Mouse (Mus musculus): ENCODE results near the gene Gm20604.

Gene Gm20604

DNA sequence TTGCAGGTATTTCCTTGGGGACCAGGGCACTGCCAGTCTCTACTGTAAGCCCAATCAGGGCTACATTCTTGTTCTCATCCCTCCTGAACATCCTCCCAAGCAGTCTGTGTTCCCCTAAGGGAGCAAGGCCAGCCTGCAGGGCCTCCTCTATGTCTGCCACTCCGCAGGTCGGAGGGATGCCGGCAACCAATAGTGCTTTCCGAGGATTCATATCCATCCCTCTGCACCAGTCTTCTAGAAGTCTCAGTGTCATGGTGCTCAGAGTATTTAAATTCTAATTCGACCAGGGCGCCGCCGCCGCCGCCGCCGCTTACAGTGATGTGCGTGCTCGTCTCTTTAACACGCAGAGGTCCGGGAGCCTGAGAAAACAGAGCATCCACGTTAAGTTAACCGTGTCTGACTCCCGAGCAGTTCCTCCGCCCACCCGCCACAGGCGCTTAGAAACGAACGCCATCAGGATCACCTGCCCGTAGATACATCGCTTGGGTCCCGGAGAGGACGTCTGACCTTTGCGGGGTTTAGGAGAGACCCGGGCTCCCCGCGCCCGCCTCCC, 15.4 kb downstream of the Gm20604 start:
- DNase-seq (ENCODE audit: low spot score in 2 of 2) = no peak

DNA sequence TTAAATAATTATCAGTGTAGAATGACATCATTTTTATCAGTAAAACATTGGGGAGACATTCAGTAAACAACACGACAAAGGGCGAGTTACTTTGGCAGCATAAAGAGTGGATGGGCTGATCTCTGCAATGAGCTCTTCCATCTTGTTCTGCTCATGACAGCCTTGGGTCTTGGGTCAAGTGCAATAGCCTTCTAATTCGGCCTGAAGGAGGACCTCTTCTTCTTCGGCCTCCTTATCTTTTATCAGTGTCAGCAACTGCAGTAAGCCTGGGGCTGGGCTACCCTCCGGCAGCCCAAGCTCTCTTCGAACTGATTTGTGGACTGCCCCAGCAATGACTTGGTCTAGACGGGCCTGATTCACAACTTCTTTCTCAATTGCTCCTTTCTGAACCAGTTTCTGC, 16.4 kb downstream of the Gm20604 start:
- DNase-seq (ENCODE audit: low spot score in 2 of 2) = no peak

DNA sequence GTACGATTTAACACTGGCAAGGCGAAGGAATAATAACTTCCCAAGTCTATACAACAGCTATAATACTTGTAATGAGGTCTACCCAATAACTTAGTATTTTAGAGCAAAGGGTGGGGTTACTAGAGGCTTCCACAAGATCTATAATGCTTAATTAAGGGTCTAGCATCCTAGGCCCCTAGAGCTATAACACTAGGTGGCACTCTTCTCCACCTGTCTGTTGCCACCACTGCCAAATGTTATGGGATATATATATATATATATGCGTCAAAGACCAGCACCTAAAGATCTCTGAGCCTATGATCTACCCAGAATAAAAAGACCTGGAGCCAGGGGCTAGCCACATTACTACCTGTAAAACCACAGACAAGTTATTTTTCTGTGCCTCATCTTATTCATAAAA, 18.2 kb downstream of the Gm20604 start:
- DNase-seq (ENCODE audit: low spot score in 2 of 2) = no peak

DNA sequence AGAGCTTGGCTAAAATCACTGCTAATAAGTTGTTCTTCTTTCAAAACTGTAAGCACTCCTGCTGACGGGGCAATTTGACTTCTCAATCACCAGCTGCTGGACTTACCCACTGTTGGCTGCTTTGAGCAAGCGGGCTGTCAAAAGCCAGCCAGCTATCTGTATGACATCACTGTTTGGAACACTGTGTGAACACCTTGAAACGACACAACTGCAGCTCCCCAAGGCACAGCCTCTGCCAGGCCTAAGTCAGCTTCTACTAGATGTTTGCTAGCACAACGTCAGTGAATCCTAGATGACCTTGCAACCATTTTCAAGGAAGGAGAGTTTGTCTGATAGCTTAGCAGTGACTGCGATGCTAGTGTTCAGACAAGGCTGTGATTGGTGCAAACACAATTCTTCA, 19.4 kb downstream of the Gm20604 start:
- no peak for DNase-seq (ENCODE audit: low spot score in 2 of 2)

DNA sequence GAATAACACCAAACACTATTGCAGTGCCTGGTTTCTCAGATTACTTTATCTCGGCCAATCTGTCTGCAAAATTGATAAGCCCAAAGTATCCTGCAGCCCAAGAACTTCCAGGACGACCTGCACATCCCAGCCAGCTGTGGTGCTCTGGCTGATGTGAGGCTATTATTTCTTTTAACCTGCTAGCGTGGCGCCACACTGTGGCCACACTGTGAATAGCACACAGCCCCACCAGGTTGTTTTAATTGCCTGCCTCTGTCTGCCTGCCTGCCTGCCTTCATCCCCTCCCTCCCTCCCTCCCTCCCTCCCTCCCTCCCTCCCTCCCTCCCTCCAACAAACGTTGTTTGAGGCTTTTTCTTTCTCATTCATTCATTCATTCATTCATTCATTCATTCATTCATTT, 25.1 kb downstream of the Gm20604 start:
- DNase-seq (ENCODE audit: low spot score in 2 of 2) = peak in 1 of 2 experiments; percentile 20

DNA sequence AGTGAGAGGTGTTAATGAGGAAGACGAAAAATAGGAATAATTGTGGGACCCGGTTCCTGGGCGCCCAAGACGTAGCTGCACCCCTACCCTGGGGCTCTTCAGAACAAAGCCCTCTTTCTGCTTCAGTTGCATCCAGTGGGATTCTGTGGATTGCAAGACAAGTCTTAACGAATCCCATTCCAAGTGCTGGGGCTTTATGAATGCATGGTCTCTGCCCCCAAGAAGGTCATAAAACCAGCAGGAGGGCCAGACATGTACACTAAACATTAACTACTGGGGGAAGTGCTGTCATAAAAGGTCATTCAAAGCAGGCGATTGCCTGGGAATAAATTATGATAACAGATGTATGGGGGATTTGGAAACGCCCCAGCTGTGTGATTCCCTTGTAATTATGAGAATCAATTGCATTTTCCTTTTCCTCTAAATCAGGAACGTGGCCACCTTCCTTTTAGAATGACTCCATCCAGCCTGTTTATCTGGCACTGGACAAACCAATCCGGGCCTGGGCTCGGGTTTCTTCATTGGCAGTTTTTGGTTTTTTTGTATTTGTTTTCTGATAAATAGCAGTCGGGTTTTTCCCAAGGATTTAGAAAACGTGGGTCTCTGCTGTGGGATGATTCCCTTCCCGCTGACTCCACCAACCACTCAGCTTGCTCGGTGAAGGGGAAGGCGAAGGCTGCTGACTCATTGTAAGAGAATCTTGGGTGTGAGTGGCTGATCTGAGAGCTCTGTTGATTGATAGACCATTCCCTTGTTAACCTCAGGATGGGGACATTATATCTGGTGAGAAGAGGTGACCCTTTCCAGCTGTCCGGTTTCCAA, 27.5 kb downstream of the Gm20604 start:
- no peak for DNase-seq (ENCODE audit: low spot score in 2 of 2)

DNA sequence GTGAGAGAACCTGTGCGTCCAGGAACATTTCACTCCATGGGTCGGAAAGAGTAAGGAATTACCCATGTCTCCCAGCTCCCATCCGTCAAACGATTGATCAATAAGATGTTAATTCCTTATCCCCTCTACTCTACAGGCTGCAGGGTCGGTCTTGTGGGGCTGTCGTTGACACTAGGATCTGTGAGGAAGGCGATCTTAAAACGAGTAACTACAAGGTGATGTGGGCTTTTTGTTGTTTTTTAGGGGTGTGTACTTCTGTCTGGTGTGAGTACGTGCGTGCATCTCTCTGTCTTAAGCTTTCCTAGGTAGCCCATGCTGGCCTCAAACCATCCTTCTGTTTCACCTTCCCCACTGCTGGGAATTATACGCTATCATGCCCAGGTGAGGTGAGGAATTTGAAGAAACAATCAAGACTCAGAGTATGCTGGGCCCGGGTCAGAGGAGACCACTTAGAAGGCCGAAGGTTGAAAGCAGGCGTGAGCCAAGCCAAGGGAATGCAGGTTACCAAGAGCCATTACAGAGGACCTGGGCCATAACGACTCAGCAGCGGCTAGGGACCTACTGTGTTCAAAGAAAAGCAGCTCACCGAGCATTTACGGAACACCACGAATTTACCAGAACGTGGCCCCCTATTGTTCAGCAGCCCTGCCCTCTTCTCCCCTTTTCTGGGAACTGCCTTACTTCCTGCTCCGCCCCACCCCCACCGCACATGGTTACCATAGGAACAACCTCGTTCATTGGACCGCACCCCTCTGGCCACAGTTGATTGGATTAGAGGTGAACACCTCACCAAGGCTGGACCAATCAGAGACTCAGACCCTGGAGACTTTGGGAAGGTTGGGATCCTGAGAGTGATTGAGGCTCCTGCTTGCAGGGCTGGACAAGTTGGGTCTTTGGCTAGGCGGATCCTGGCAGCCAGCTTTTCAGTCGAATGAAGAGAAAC, 28.3 kb downstream of the Gm20604 start:
- no peak for DNase-seq (ENCODE audit: low spot score in 2 of 2)

DNA sequence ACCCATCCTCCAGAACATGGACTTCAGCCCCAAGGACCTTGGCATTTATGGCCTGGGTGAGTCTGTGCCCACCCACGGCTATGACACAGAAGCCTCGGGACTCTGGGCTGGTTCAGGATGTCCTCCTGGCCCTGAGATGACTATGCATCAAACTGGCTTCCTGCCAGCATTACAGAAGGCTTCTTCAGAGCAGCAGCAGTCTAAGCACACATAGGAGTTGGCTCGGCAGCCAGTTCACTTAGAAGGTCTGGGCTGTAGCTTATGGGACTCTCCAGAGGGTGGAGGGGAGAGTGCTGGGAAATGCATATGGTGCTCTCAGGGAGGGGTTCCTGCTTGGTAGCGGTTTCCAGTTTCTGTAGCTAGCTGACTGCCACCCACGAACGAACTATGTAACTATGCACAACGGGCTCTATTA, 32.7 kb downstream of the Gm20604 start:
- DNase-seq (ENCODE audit: low spot score in 2 of 2) = no peak

DNA sequence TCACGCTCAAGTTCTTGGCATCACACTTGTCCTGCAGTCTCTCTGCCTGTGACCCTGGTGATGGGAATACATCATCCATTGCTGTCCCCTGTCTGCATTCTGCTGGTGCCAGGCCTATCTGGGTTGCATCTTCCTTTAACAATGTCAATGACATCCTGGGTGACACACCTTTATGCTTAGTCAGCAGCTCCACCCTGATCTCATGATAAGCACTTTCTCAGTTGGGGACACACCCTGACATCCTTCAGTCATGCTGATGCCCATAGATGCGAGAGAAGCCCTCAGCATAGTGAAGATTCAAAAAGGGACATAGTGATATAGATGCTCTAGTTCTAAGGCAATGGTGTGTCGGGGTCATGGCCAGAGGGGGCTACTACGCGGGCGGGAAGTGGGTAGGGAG, 33.3 kb downstream of the Gm20604 start:
- no peak for DNase-seq (ENCODE audit: low spot score in 2 of 2)

DNA sequence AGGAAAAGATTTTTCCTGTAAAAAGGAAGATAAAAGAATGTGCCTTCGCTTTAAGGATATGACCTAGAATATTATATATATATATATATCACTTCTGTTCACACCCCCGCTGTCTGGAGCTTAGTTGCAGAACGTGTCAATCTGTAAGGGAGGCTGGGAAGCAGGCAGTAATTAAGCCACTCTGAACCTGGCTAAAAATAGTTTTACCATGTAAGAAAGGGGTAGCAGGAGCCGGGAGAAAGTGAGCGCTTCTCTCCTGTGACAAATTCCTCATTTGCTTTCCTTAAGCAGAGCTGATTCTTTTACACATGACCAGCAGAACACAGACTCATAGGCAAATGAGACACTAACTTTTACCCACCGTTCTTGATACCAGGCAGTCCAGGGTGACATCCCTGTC, 34.6 kb downstream of the Gm20604 start:
- no peak for DNase-seq (ENCODE audit: low spot score in 2 of 2)

DNA sequence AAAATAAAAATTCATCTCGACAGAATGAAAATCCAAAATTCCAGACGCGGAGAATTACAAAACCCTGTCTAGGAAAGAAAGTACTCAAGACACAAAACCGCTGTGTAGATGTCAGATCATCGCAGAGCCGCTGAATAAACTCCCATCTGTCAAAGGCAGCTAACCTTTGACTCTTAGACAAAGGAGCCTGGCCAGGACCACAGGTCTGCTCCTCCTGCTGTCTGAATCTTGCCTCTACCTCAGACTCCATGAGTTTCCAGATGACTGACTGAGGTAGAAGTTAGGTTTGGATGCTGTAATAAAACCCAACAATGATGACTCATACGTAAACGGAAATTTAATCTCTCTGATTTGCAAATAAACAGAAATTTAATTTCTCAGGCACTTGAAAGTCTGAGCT, 35.5 kb downstream of the Gm20604 start:
- no peak for DNase-seq (ENCODE audit: low spot score in 2 of 2)

DNA sequence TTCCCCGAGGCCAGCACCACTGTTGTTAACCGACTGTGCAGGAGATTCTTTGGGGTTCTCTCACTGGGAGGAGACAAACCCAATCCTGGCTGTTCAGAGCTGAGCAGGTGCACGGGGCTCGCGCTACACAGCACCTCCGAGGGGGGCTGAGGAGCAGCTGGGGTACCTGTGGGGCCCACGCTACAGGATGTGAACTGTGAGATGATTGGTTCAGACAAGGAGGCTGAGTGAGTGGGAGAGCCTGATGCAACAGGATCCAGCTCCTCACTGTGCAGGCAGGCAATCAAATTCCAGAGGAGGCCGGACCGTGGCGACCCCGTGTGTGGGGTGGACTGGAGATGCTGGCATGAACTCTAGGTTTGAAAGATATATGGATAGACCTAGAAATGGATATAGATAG, 36.0 kb downstream of the Gm20604 start:
- no peak for DNase-seq (ENCODE audit: low spot score in 2 of 2)

DNA sequence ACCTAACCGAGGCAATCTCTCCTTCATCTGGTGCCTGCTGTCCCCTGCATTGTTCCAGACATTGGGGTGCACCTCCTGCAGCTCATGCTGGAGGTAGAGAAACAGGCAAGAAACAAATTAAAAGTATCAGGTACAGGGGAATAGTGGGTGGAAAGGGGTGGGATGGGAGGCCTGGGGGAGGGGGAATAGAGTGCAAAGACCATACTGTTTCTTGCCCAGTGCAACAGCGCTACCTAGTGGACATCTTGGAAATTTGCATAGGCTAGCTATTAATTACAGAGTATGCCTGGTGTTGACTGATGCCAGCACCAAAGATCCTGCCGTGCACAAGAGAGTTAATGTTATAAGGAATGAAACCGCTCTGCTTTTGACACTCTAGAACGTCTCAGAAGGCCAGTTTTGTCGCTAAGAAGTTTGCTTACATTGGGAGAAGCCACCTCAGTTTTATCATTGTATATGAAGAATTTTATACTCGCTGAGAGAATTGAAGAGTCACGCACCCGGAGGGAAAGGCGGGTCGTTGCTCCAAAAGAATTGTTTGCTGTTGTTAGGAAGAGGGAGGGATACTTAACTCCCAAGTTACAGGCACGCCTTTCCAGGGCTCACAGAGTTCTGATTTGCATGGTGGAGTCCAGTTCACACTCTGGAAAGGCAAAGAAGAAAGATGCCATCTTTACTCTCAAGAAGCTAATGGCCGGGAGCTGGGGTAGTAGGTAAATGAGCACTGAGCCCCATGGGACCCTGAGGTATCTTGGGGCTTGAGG, 38.7 kb downstream of the Gm20604 start:
- DNase-seq (ENCODE audit: low spot score in 2 of 2) = no peak

DNA sequence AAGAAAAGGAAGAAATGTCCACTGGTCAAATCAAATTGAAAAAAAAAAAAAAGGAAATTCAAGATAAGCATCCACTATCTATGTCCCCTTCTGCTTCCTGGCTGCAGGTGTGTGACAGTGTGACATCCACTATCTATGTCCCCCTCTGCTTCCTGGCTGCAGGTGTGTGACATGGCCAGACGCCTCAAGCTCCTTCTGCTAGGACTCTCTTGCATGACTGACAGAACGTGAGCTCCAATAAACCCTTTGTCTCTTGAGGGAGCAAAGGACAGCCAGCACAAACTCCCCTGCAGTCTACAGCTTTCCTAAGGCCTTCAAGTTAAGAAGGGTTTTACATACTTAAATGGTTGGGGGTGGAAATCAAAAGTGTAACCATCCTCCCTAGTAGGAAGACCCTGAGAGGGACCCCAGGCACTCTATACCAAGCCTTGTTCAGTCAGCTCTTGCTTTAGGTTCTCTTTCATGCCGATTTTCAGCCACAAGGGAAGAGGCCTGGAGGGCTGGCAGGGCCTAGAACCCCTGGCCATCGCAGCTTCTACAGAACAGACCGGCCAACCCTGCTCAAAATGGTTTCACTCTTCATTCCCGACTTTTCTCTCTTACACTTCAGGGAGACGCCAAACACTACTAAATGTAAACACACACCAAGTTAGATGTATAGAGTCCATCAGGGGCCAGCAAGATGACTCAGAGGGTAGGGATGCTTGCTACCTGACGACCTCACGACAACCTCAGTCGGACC, 43.6 kb downstream of the Gm20604 start:
- DNase-seq (ENCODE audit: low spot score in 2 of 2) = no peak

DNA sequence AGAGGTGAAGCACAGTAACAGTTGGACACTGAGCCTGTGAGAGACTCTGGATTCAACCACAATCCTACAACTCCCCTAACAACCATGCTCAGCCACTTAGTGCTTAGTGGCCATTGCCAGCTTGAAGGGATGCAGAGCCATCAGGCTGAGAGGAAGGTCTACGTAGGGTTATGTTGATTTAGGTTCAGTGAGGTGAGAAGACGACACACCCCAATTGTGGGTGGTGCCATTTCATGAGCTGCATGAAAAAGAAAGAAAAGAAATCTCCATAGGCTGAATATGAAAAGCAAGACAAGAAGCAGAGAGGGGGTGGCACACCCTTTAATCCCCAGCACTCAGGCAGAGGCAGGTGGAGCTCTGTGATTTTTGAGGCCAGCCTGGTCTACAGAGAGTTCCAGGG, 44.4 kb downstream of the Gm20604 start:
- DNase-seq (ENCODE audit: low spot score in 2 of 2) = no peak

DNA sequence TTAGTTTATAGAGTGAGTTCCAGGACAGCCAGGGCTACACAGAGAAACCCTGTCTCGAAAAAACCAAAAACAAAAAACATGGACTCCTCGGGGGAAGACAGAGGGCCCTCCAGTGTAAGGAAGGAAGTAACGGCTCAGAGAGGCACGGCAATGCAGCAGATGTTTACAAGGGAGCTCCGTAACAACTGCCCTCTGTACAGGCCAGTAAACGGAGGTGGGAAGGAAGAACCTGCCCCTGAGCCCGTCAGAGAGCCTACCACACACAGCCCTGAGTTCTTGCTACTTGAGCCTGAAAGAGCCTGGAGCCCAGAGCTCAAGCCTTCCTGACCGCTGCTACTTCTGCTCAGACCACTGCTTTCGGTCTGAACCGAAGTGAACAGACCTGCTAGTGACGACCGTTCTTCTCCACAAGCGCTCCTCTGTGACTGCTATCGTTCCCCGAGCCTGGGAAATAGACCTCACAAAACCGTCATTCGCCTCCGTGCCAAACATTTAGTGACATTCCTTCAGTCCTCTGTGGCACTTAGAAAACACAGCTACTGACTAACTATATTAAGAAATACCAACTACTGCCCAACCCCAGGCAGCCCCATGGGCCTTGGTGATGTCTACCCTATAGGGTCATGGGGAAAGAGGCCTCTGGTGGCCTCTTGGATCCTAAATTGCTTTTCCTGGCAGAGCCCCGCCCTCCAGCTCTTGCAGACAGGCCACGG, 45.2 kb downstream of the Gm20604 start:
- no peak for DNase-seq (ENCODE audit: low spot score in 2 of 2)

DNA sequence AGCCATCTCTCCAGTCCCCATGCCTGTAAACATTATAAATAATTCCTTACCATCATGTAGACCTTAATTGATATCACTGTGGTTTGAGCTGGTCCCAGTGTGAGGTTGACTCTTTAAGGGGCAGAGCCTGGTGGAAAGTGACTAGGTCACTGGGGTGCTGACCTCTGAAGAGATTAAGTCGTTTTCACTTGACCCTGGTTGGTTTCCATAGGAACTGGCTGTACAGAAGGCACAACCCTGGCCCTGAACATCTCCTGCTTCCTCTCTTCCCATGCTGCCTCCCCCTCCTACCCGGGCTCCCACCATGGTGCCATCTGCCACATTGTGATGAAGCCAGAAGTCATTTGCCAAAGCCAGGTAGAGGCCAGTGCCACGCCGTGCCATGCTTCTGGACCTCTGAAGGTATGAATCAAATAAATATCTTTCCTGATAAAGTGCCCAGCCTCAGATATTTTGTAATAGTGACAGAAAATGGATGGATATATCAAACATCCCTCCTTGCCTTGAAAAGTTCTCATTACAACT, 47.6 kb downstream of the Gm20604 start:
- no peak for DNase-seq (ENCODE audit: low spot score in 2 of 2)

DNA sequence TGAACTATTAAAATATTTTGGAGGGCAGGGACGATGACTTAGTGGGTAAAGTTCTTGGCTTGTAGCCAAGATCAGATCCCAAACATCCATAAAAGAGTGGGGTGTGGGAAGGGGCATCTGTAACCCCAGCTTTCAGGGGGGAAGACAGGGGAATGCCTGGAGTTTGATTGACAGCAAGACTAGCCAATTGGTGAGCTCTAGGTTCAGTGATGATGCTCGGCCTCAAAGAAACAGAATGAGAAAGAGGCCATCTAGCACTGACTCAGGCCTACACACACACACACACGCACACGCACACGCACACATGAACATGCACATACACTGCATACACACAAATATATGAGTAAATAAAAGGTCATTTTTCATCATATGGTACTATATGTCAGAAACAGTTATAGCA, 48.6 kb downstream of the Gm20604 start:
- no peak for DNase-seq (ENCODE audit: low spot score in 2 of 2)

DNA sequence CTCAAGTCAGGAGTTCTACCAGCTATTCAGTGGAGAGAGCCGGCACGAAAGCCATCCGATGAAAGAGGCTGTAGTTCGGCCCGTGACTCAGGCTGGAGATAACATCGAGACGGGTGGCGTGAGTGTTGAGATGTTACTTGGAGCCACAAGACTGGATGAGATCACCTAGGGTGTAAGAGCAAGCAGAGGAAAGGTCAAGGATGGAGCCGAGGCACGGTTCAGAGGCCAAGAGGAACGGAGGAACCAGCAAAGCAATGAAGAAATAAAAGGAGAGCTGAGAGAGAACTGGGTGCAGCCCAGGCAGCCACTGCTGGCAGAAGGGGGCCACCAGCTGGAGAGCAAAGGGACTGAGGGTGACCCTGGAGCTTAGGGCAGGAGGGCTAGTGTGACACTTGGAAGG, 50.3 kb downstream of the Gm20604 start:
- no peak for DNase-seq (ENCODE audit: low spot score in 2 of 2)

DNA sequence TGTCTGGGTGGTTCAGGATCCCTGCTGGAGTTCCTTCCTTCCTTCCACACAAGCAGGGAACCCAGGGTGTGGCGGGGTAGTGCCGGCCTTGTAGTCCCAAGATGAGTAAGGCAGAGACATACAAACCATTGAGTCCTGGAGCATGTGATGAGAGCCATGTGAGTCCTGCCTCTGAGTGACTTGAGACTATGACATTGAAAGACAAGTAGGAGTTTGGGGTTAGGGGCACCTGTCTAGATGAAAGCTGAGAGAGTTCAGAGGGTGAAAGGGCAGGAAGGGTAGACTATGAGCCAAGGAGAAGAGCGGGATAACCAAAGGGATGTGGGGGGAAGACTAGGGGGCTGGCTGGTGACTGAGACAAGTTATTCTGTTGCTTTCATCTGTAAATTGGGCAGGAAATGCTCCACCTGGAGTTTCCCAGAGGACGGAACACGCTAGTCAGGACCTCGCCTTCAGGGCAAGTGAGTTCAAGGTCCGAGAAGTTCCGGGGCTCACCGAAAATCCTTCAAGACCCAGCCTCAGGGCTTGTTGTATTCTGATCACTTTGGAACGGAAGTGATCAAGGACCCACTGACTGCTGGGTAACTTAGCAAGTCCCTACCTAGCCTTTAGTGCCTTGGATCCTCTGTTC, 51.5 kb downstream of the Gm20604 start:
- DNase-seq (ENCODE audit: low spot score in 2 of 2) = no peak
